In the genomic region with DNA sequence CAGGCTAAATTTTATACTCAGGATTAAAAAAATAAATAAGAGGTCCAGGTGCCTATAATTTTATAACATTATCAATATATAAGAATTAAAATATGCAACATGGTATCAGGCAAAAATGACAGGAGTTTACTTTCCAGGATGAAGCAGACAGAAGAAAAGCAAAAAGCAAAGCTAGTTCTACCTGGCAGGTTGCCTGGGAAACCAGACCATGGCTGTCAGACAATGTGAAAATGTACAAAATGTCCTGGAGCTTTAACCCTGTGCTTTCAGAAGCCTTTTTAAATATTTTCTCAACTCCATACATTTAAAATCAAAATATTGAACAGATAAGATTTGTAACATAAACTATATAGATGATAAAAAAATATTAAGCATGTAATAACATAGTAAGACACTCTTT, we compare ENCODE assay signal across 27 mouse cellular contexts.
DNase-seq lines count a peak whose midpoint lies in the region; ATAC-seq and TF ChIP-seq lines count a peak whose summit lies in the region.
"Had no signal": no experiment of that assay in that cellular context is flagged by ENCODE, and none has a peak within 500 bp of the region (broad histone marks: within the 10 kb centered on the region; RNA-seq: fewer than 3 reads in every experiment).

No protein-coding gene starts in this region.

- H3K27ac ChIP-seq in forebrain, embryonic 14.5 days (ENCODE audit: low read depth, low read length), result no peak overlapping the region
- H3K27ac ChIP-seq in forebrain, embryonic 12.5 days, result no peak overlapping the region
- no peak overlapping the region for H3K27ac ChIP-seq in hindbrain, postnatal 0 days
- H3K27ac ChIP-seq in hindbrain, embryonic 12.5 days, result no peak overlapping the region
- no peak overlapping the region for H3K27ac ChIP-seq in midbrain, embryonic 16.5 days (ENCODE audit: low read length)
- no peak overlapping the region for H3K27ac ChIP-seq in midbrain, embryonic 13.5 days
- no peak overlapping the region for H3K27ac ChIP-seq in midbrain, postnatal 0 days (ENCODE audit: low read depth, low read length)
- H3K27ac ChIP-seq: embryonic facial prominence, embryonic 10.5 days; embryonic facial prominence, embryonic 13.5 days; forebrain, embryonic 13.5 days; heart, adult 2 months; heart, embryonic 10.5 days; heart, embryonic 13.5 days; hindbrain, embryonic 13.5 days had no signal

- DNase-seq in forebrain, embryonic 14.5 days (ENCODE audit: low spot score), result peak; percentile 49
- DNase-seq in hindbrain, postnatal 0 days (ENCODE audit: low spot score), result peak; percentile 64
- peak; percentile 60 for DNase-seq in midbrain, postnatal 0 days (ENCODE audit: low spot score)
- no peak for DNase-seq in adrenal gland, postnatal 4 days (ENCODE audit: low spot score in 2 of 2)
- DNase-seq: adrenal gland, adult 2 months; adrenal gland, postnatal 14 days; cerebellum, adult 11 months; cerebellum, adult 2 months; embryo, embryonic 11 days; gastrocnemius, postnatal 10 days; gastrocnemius, postnatal 36 days; heart, adult 2 months; heart, postnatal 14 days; heart, postnatal 4 days had no signal

- H3K9ac ChIP-seq in forebrain, embryonic 14.5 days (ENCODE audit: low read length), result no peak overlapping the region
- no peak overlapping the region for H3K9ac ChIP-seq in forebrain, embryonic 12.5 days
- no peak overlapping the region for H3K9ac ChIP-seq in hindbrain, postnatal 0 days (replicated peaks; ENCODE audit: low read length)
- no peak overlapping the region for H3K9ac ChIP-seq in hindbrain, embryonic 12.5 days
- H3K9ac ChIP-seq in midbrain, embryonic 16.5 days (ENCODE audit: low read depth, low read length), result no peak overlapping the region
- H3K9ac ChIP-seq in midbrain, embryonic 13.5 days (replicated peaks), result no peak overlapping the region
- H3K9ac ChIP-seq in midbrain, postnatal 0 days (replicated peaks; ENCODE audit: low read length, poor library complexity, severe bottlenecking), result no peak overlapping the region
- H3K9ac ChIP-seq: embryonic facial prominence, embryonic 13.5 days; forebrain, embryonic 13.5 days; heart, embryonic 13.5 days; hindbrain, embryonic 13.5 days had no signal

- no peaks in the 10 kb centered on the region for H3K27me3 ChIP-seq in forebrain, embryonic 14.5 days (replicated peaks; ENCODE audit: control insufficient read depth, insufficient read depth, low read length)
- no peaks in the 10 kb centered on the region for H3K27me3 ChIP-seq in forebrain, embryonic 12.5 days
- no peaks in the 10 kb centered on the region for H3K27me3 ChIP-seq in hindbrain, postnatal 0 days (ENCODE audit: insufficient read depth, low read length)
- no peaks in the 10 kb centered on the region for H3K27me3 ChIP-seq in hindbrain, embryonic 12.5 days
- H3K27me3 ChIP-seq in midbrain, embryonic 16.5 days (ENCODE audit: control insufficient read depth, insufficient read depth, low read depth, low read length), result no peaks in the 10 kb centered on the region
- no peaks in the 10 kb centered on the region for H3K27me3 ChIP-seq in midbrain, embryonic 13.5 days
- no peaks in the 10 kb centered on the region for H3K27me3 ChIP-seq in midbrain, postnatal 0 days (ENCODE audit: insufficient read depth, low read length)
- H3K27me3 ChIP-seq: embryonic facial prominence, embryonic 13.5 days; forebrain, embryonic 13.5 days; heart, embryonic 13.5 days; hindbrain, embryonic 13.5 days had no signal

- no peak for ATAC-seq in forebrain, embryonic 14.5 days
- ATAC-seq in forebrain, embryonic 12.5 days (ENCODE audit: low FRiP score), result no peak
- ATAC-seq in hindbrain, postnatal 0 days, result no peak
- ATAC-seq in hindbrain, embryonic 12.5 days (ENCODE audit: low FRiP score), result no peak
- peak; percentile 67; the same call in 1 of the 2 replicates for ATAC-seq in midbrain, embryonic 16.5 days
- no peak for ATAC-seq in midbrain, embryonic 13.5 days
- 0 out of 2 replicates have a peak, but pooled peaks have one; percentile 54 for ATAC-seq in midbrain, postnatal 0 days (ENCODE audit: low FRiP score)
- ATAC-seq: CD4-positive, CD25-positive, alpha-beta regulatory T cell, adult 4 months; forebrain, embryonic 13.5 days; intestine, postnatal 0 days had no signal

- H3K36me3 ChIP-seq in forebrain, embryonic 14.5 days (ENCODE audit: control insufficient read depth, insufficient read depth, low read length), result no peaks in the 10 kb centered on the region
- H3K36me3 ChIP-seq in forebrain, embryonic 12.5 days (replicated peaks), result no peaks in the 10 kb centered on the region
- H3K36me3 ChIP-seq in hindbrain, postnatal 0 days (ENCODE audit: insufficient read depth, low read length), result no peaks in the 10 kb centered on the region
- H3K36me3 ChIP-seq in hindbrain, embryonic 12.5 days, result no peaks in the 10 kb centered on the region
- no peaks in the 10 kb centered on the region for H3K36me3 ChIP-seq in midbrain, embryonic 16.5 days (ENCODE audit: control insufficient read depth, insufficient read depth, low read length)
- H3K36me3 ChIP-seq in midbrain, embryonic 13.5 days, result no peaks in the 10 kb centered on the region
- H3K36me3 ChIP-seq in midbrain, postnatal 0 days (ENCODE audit: insufficient read depth, low read length), result no peaks in the 10 kb centered on the region
- H3K36me3 ChIP-seq: embryonic facial prominence, embryonic 10.5 days; embryonic facial prominence, embryonic 13.5 days; heart, embryonic 10.5 days; heart, embryonic 13.5 days; hindbrain, embryonic 13.5 days had no signal

- no peaks in the 10 kb centered on the region for H3K9me3 ChIP-seq in forebrain, embryonic 14.5 days (replicated peaks; ENCODE audit: control insufficient read depth, low read length)
- no peaks in the 10 kb centered on the region for H3K9me3 ChIP-seq in forebrain, embryonic 12.5 days
- no peaks in the 10 kb centered on the region for H3K9me3 ChIP-seq in hindbrain, postnatal 0 days (ENCODE audit: low read length)
- no peaks in the 10 kb centered on the region for H3K9me3 ChIP-seq in hindbrain, embryonic 12.5 days (replicated peaks)
- H3K9me3 ChIP-seq in midbrain, embryonic 16.5 days (replicated peaks; ENCODE audit: control insufficient read depth, low read length, poor library complexity, severe bottlenecking), result no peaks in the 10 kb centered on the region
- no peaks in the 10 kb centered on the region for H3K9me3 ChIP-seq in midbrain, embryonic 13.5 days
- no peaks in the 10 kb centered on the region for H3K9me3 ChIP-seq in midbrain, postnatal 0 days (ENCODE audit: low read length)
- H3K9me3 ChIP-seq: embryonic facial prominence, embryonic 10.5 days; embryonic facial prominence, embryonic 13.5 days; forebrain, embryonic 13.5 days; heart, embryonic 10.5 days; heart, embryonic 13.5 days; hindbrain, embryonic 13.5 days had no signal

- H3K4me3 ChIP-seq in forebrain, embryonic 14.5 days (ENCODE audit: low read depth, low read length), result no peak overlapping the region
- H3K4me3 ChIP-seq in forebrain, embryonic 12.5 days (replicated peaks), result no peak overlapping the region
- H3K4me3 ChIP-seq in hindbrain, postnatal 0 days (ENCODE audit: low read length), result no peak overlapping the region
- H3K4me3 ChIP-seq in hindbrain, embryonic 12.5 days, result no peak overlapping the region
- no peak overlapping the region for H3K4me3 ChIP-seq in midbrain, embryonic 16.5 days (ENCODE audit: low read depth, low read length)
- no peak overlapping the region for H3K4me3 ChIP-seq in midbrain, embryonic 13.5 days (replicated peaks)
- no peak overlapping the region for H3K4me3 ChIP-seq in midbrain, postnatal 0 days (ENCODE audit: low read depth, low read length)
- H3K4me3 ChIP-seq: embryonic facial prominence, embryonic 10.5 days; embryonic facial prominence, embryonic 13.5 days; erythroblast, embryonic 14.5 days; forebrain, embryonic 13.5 days; heart, adult 2 months; heart, embryonic 10.5 days; heart, embryonic 13.5 days; hindbrain, embryonic 13.5 days had no signal

- TF ChIP-seq CTCF in hindbrain, postnatal 0 days (IDR thresholded peaks at IDR 0.05; ENCODE audit: low read depth), result no peak
- no peak for TF ChIP-seq CTCF in midbrain, postnatal 0 days (IDR thresholded peaks at IDR 0.05)

- H3K4me2 ChIP-seq in forebrain, embryonic 14.5 days (ENCODE audit: low read length), result no peak overlapping the region
- H3K4me2 ChIP-seq in forebrain, embryonic 12.5 days, result no peak overlapping the region
- no peak overlapping the region for H3K4me2 ChIP-seq in hindbrain, postnatal 0 days (ENCODE audit: low read depth, low read length)
- no peak overlapping the region for H3K4me2 ChIP-seq in hindbrain, embryonic 12.5 days (replicated peaks)
- no peak overlapping the region for H3K4me2 ChIP-seq in midbrain, embryonic 16.5 days (ENCODE audit: low read length)
- H3K4me2 ChIP-seq in midbrain, embryonic 13.5 days (replicated peaks), result no peak overlapping the region
- H3K4me2 ChIP-seq in midbrain, postnatal 0 days (ENCODE audit: low read depth, low read length, poor library complexity, severe bottlenecking), result no peak overlapping the region
- H3K4me2 ChIP-seq: embryonic facial prominence, embryonic 13.5 days; forebrain, embryonic 13.5 days; heart, embryonic 13.5 days; hindbrain, embryonic 13.5 days had no signal

- H3K4me1 ChIP-seq in forebrain, embryonic 14.5 days (ENCODE audit: control insufficient read depth, insufficient read depth, low read length), result no peaks in the 10 kb centered on the region
- H3K4me1 ChIP-seq in forebrain, embryonic 12.5 days, result no peaks in the 10 kb centered on the region
- H3K4me1 ChIP-seq in hindbrain, postnatal 0 days (ENCODE audit: insufficient read depth, low read length), result no peaks in the 10 kb centered on the region
- H3K4me1 ChIP-seq in hindbrain, embryonic 12.5 days, result no peaks in the 10 kb centered on the region
- H3K4me1 ChIP-seq in midbrain, embryonic 16.5 days (ENCODE audit: control insufficient read depth, insufficient read depth, low read length), result 0 out of 2 replicates have a peak, but pooled peaks cover 2% of the 10 kb centered on the region
- no peaks in the 10 kb centered on the region for H3K4me1 ChIP-seq in midbrain, embryonic 13.5 days (replicated peaks)
- no peaks in the 10 kb centered on the region for H3K4me1 ChIP-seq in midbrain, postnatal 0 days (ENCODE audit: insufficient read depth, low read length)
- H3K4me1 ChIP-seq: embryonic facial prominence, embryonic 10.5 days; embryonic facial prominence, embryonic 13.5 days; forebrain, embryonic 13.5 days; heart, embryonic 10.5 days; heart, embryonic 13.5 days; hindbrain, embryonic 13.5 days had no signal

Comparison
In these comparisons a context has a peak if more than half of its experiments do, and no peak if none do; other contexts are left out.
1. ATAC-seq: peak in midbrain, embryonic 16.5 days (single experiment) and midbrain, postnatal 0 days (single experiment); none in forebrain, embryonic 14.5 days (single experiment), forebrain, embryonic 12.5 days (single experiment), hindbrain, postnatal 0 days (single experiment), hindbrain, embryonic 12.5 days (single experiment) and midbrain, embryonic 13.5 days (single experiment).
2. DNase-seq: peak in forebrain, embryonic 14.5 days (single experiment), hindbrain, postnatal 0 days (single experiment) and midbrain, postnatal 0 days (single experiment); none in adrenal gland, postnatal 4 days (0 of 2).